Mouse (Mus musculus) T-helper 1 cell (primary cell): Measurements from ENCODE around the gene Kcnh1.

Experiments
- in situ Hi-C: fragments of 300-600 bp; cut with MboI, MseI; formaldehyde crosslinking; loops from one replicate; pipeline ENCODE4 v1.15.1; 2025; ENCODE audit warnings: high pct_unique_total_duplicates

Gene Kcnh1

DNA sequence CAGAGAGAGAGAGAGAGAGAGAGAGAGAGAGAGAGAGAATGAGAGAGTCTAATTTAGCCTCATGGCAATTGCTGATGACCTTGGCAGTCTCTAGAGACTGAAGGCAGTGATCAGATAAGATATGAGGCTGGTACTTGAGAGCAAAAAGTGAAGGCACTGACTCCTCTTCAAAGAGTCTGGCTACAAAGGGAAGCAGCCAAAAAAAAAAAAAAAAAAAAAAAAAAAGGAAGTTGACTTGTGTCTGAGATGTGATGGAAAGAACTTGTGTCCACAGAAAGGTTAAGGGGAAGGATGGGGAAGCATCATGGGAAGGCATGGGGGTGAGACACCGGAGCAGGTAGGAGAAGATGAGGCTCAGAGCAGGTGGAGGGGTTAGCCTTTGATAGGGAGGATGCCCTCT lies 75.1 kb downstream of the Kcnh1 start:
- in situ Hi-C loops = loop anchor here (5.0 to 10.0 kb wide), 2 partner anchors 73 to 311 kb away; partner anchors contain the start of gene Kcnh1

- in situ Hi-C loops = loop anchor here (5.0 to 10.0 kb wide), 2 partner anchors 75 to 312 kb away; partner anchors contain the start of gene Kcnh1
Observed at GRCm38 (mm10) chr1:192266956-192267355, 76.4 kb downstream of the Kcnh1 start.

DNA sequence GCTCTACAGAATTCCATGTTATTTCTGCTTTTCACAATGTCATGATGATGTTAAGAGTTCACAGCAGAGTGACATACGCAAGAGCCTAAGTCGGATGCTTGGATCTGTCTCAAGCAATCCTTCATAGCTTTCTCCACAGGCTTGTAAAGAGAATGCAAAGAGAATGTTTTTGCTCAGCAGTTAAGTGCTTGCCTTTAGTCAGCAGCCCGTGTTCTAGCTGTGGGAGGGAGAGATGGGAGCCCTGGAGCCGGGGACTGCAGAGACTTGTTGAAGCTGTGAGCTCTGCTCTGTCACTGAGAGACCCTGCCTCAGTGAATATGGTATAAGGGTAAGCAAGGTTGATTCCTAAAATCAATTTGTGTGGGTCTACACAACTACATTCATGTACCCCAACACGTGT lies 78.3 kb downstream of the Kcnh1 start:
- in situ Hi-C loops = loop anchor here (5.0 to 10.0 kb wide), 2 partner anchors 77 to 314 kb away; partner anchors contain the start of gene Kcnh1

DNA sequence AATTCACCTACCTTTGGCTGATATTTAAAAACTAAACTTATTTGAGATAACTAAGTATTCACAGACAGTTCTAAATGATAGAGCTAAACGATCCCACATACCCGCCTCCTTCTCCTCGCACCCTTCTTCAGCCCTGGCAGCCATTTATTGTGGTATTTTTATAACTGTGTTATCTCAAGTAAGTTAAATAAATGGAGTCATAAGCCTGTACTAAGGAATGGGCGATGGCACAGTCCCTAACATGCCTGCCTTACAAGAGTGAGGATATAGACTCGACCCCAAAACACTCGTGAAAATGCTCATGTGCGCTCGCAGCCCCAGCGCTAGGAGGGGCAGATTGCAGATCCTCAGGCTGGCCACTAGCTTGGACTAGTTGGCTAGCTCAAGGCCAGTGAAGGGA lies 79.3 kb downstream of the Kcnh1 start:
- in situ Hi-C loops = loop anchor here (5.0 to 10.0 kb wide), 2 partner anchors 78 to 315 kb away; partner anchors contain the start of gene Kcnh1

DNA sequence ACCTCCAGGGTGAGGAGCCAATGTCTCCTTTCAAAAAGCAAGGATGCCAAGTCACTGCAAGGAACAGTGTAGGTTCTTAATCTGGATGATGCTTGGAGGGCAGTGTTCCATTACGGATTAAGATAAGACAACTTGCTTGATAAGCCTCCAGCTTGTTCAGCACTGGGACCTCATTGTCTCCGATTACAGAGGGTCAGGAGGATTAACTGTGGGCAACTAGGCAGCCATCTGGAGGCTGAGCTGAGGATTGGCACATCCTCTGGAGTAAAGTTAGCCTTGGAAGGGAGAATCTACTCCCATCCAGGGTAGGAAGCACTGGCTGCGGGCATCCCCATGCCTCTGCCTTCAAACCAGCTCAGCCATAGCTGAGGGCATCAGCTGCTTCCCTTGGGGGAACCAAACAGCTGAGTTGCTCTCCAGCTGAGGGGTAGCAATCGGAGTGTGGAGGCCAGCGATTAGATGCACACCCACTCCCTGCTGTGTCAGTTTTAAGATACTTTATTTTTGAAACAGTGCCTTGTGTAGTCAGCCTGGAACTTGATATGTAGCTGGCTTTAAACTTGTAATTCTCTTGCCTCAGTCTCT lies 87.3 kb downstream of the Kcnh1 start:
- in situ Hi-C loops = no loop called here

- in situ Hi-C loops = no loop called here
Observed at GRCm38 (mm10) chr1:192284340-192284739, 93.8 kb downstream of the Kcnh1 start.

DNA sequence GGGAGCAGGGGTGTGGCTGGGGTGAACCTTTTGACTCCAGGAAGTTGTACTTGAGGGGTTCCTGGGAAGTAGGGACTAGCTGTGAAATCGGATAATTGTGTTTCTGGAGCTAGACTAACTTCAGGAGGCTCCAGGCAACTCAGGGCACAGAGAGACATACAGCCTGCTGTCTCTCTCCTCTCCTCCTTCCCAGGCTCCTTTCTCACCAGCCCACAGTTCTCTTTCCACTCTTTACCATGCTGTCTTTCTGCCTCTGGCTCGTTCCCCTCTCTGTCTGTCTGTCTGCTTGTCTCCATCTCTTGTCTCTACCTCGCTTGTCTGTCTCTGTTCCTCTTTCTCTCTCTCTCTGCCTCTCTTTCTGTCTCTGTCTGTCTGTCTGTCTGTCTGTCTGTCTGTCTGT lies 94.4 kb downstream of the Kcnh1 start:
- in situ Hi-C loops = no loop called here

GRCm38 (mm10) chr1:192288456-192288855 lies 97.9 kb downstream of the Kcnh1 start:
- in situ Hi-C loops = no loop called here

- in situ Hi-C loops = no loop called here
Observed at GRCm38 (mm10) chr1:192291286-192291685, 100.7 kb downstream of the Kcnh1 start.

- in situ Hi-C loops = no loop called here
Observed at GRCm38 (mm10) chr1:192293391-192293790, 102.8 kb downstream of the Kcnh1 start.

DNA sequence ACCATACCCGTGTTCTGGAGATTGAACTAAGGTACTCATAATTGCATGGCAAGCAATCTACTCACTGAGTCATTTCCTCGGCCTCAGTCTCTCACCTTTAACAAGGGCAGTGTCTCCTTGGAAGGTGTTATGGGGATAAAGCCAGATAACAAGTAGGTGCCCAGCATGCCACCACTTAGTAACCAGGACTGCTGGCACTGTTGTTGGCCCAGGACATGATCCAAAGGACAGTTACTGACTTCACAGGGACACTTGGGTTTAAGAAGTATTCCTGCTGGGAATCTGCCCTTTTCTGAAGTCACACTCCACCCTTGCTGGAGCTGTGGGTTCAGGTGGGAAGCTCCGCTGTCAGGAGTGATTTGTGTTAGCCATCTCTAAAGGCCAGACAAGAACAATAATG lies 103.3 kb downstream of the Kcnh1 start:
- in situ Hi-C loops = no loop called here

GRCm38 (mm10) chr1:192295243-192295860 lies 104.8 kb downstream of the Kcnh1 start:
- in situ Hi-C loops = no loop called here

GRCm38 (mm10) chr1:192295902-192296301 lies 105.3 kb downstream of the Kcnh1 start:
- in situ Hi-C loops = no loop called here

- in situ Hi-C loops = no loop called here
Observed at GRCm38 (mm10) chr1:192297481-192298128, 107.0 kb downstream of the Kcnh1 start.

GRCm38 (mm10) chr1:192300417-192300816 lies 109.8 kb downstream of the Kcnh1 start:
- in situ Hi-C loops = no loop called here

GRCm38 (mm10) chr1:192303615-192304014 lies 113.0 kb downstream of the Kcnh1 start:
- in situ Hi-C loops = no loop called here

GRCm38 (mm10) chr1:192305155-192305554 lies 114.6 kb downstream of the Kcnh1 start:
- in situ Hi-C loops = no loop called here

DNA sequence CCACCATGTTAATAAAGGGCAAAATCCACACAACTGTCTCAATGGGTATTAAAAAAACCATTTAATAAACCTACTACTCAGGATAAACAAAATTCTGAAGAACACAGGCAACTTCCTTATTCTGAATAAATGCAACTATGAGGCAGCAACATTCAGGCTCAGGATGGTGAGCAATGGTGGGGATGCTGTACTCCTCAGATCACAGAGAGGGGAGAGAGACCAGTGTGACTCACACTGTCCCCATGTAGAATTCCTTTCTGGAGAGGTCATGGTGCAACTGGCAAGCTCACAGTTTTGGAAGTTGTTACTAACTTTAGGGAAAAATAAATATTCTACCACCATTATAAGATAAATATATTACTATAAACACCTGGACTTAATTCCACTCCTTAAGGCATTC lies 116.5 kb downstream of the Kcnh1 start:
- in situ Hi-C loops = no loop called here

- in situ Hi-C loops = no loop called here
Observed at GRCm38 (mm10) chr1:192311298-192311697, 120.7 kb downstream of the Kcnh1 start.

DNA sequence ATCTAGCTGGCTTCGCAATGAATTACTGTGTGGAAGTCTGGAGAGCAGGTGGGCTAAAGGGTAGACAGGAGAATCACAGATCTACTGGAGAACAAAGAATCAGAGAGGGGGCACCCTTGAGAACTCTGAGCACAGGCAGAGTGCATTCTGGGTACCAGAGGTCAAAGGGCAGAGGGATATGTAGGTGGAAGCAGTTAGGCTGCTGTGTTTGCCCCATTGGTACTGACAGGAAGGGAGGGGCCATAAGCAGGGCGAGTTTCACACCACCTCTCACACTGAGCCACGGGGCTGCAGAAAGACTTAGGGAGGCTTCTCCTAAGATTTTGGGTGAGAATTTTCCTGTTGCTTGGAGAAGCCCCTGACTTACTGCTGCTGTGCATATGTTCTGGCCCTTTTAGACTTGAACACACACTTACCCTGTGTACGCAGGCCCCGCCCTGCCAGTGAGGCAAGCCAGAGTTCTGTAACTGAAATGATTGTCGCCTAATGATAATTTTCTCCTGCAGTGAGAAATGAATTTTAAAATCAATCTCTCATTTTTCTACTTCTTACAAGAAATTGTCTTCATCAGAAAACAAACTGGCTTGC lies 121.4 kb downstream of the Kcnh1 start:
- in situ Hi-C loops = no loop called here

- in situ Hi-C loops = no loop called here
Observed at GRCm38 (mm10) chr1:192312446-192312845, 121.9 kb downstream of the Kcnh1 start.

DNA sequence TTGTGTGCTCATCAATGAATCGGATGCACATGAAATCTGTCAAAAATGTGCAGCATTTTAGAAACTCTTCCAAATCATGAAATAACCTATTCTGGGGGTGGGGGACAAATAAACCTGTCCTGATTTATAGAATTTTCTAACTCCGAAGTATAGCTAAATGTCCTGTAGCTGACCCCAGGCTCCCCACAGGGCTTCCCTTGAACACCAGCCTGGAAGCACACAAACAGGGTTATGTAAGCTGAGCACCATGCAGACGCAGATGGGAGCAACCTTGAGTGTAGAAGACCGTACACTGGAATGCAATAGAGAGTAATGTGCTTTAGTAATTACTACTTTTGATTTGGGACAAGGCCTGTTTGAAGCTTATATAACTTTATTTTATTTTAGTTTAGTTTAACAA lies 122.4 kb downstream of the Kcnh1 start:
- in situ Hi-C loops = no loop called here
